Mouse (Mus musculus) E14TG2a.4 (cell line): ENCODE measurements around the gene Fam19a2.

ENCODE experiments used
- CTCF ChIP-seq: conservative IDR thresholded peaks from 2 replicates; pipeline ENCODE4 v1.5.1; 2014; ENCODE audit warnings: low read length
- NANOG ChIP-seq: IDR thresholded peaks from 2 replicates; pipeline ENCODE4 v1.6.1; 2014; ENCODE audit warnings: borderline replicate concordance, low read length, mixed read lengths

GRCm38 (mm10) chr10:123326271-123326670, 62.5 kb downstream of the Fam19a2 start:
- TF ChIP-seq CTCF, result no peak
- TF ChIP-seq NANOG, result no peak
